Mouse (Mus musculus): Measurements from ENCODE around the gene Map4k1. TPM values are rescaled to one million over a fixed set of nuclear protein-coding genes. Genes with fewer than 3 reads are reported as not detected.

Map4k1 gene
- polyA plus RNA-seq, 1 experiment = 3.6 TPM

- TF ChIP-seq CTCF (IDR thresholded peaks at IDR 0.05; ENCODE audit: control insufficient read depth, insufficient read depth, insufficient read length) (no peak), MYOD1 (IDR thresholded peaks at IDR 0.05; ENCODE audit: control insufficient read depth, insufficient read length, low read depth) (no peak), CEBPB (IDR thresholded peaks at IDR 0.05; ENCODE audit: low read depth) (no peak), FOSL1 (IDR thresholded peaks at IDR 0.05; ENCODE audit: insufficient read depth, low read length, poor library complexity, severe bottlenecking) (no peak), USF1 (IDR thresholded peaks at IDR 0.05; ENCODE audit: low read depth) (no peak), MAX (IDR thresholded peaks at IDR 0.05) (no peak)
- Histone ChIP-seq H3K27me3 (ENCODE audit: control insufficient read depth, insufficient read depth, insufficient read length) (no peaks in the 10 kb centered on the region), H3K79me2 (ENCODE audit: control insufficient read depth, insufficient read depth) (peaks cover 30% of the 10 kb centered on the region), H3ac (ENCODE audit: control insufficient read depth, insufficient read length, low read depth) (no peak overlapping the region), H3K4me3 (ENCODE audit: insufficient read depth, poor library complexity, severe bottlenecking) (no peak overlapping the region), H3K79me3 (ENCODE audit: low read depth) (peaks cover 16% of the 10 kb centered on the region), H3K36me3 (ENCODE audit: control insufficient read depth, insufficient read depth) (peaks cover 34% of the 10 kb centered on the region)
These were observed 4.3 kb upstream of the Map4k1 start for GRCm38 (mm10) chr7:28977556-28977955.

GRCm38 (mm10) chr7:28982274-28983013, 594 bp downstream of the Map4k1 start:
- Histone ChIP-seq H3K79me3 (ENCODE audit: low read depth) (peaks cover 16% of the 10 kb centered on the region), H3K36me3 (ENCODE audit: control insufficient read depth, insufficient read depth) (peaks cover 14% of the 10 kb centered on the region), H3K79me2 (ENCODE audit: control insufficient read depth, insufficient read depth) (peaks cover 30% of the 10 kb centered on the region), H3K27me3 (ENCODE audit: control insufficient read depth, insufficient read depth, insufficient read length) (no peaks in the 10 kb centered on the region), H3ac (ENCODE audit: control insufficient read depth, insufficient read length, low read depth) (peak overlapping the region; percentile 88), H3K4me3 (ENCODE audit: insufficient read depth, poor library complexity, severe bottlenecking) (peak overlapping the region; percentile 21)
- no peak for TF ChIP-seq CEBPB (IDR thresholded peaks at IDR 0.05; ENCODE audit: low read depth)
- TF ChIP-seq FOSL1 (IDR thresholded peaks at IDR 0.05; ENCODE audit: insufficient read depth, low read length, poor library complexity, severe bottlenecking) = no peak
- no peak for TF ChIP-seq MYOD1 (IDR thresholded peaks at IDR 0.05; ENCODE audit: control insufficient read depth, insufficient read length, low read depth)
- TF ChIP-seq MYOG (IDR thresholded peaks at IDR 0.05; ENCODE audit: control insufficient read depth, extremely low read depth, insufficient read length) = no peak
- TF ChIP-seq USF1 (IDR thresholded peaks at IDR 0.05; ENCODE audit: low read depth) = no peak
- TF ChIP-seq CTCF (IDR thresholded peaks at IDR 0.05; ENCODE audit: control insufficient read depth, insufficient read depth, insufficient read length) = no peak
- TF ChIP-seq MAX (IDR thresholded peaks at IDR 0.05) = no peak

- Histone ChIP-seq H3K79me2 (ENCODE audit: control insufficient read depth, insufficient read depth) (peaks cover 29% of the 10 kb centered on the region), H3K36me3 (ENCODE audit: control insufficient read depth, insufficient read depth) (peaks cover 8% of the 10 kb centered on the region), H3K4me3 (ENCODE audit: insufficient read depth, poor library complexity, severe bottlenecking) (no peak overlapping the region), H3K27me3 (ENCODE audit: control insufficient read depth, insufficient read depth, insufficient read length) (peaks cover 4% of the 10 kb centered on the region), H3K79me3 (ENCODE audit: low read depth) (peaks cover 16% of the 10 kb centered on the region), H3ac (ENCODE audit: control insufficient read depth, insufficient read length, low read depth) (no peak overlapping the region)
- TF ChIP-seq MYOG (IDR thresholded peaks at IDR 0.05; ENCODE audit: control insufficient read depth, extremely low read depth, insufficient read length) (no peak), MYOD1 (IDR thresholded peaks at IDR 0.05; ENCODE audit: control insufficient read depth, insufficient read length, low read depth) (no peak), CTCF (IDR thresholded peaks at IDR 0.05; ENCODE audit: control insufficient read depth, insufficient read depth, insufficient read length) (no peak), FOSL1 (IDR thresholded peaks at IDR 0.05; ENCODE audit: insufficient read depth, low read length, poor library complexity, severe bottlenecking) (no peak), CEBPB (IDR thresholded peaks at IDR 0.05; ENCODE audit: low read depth) (no peak), MAX (IDR thresholded peaks at IDR 0.05) (no peak)
These were observed 1.3 kb downstream of the Map4k1 start for GRCm38 (mm10) chr7:28983141-28983564.

- Histone ChIP-seq H3K27me3 (ENCODE audit: control insufficient read depth, insufficient read depth, insufficient read length) (peaks cover 4% of the 10 kb centered on the region), H3K36me3 (ENCODE audit: control insufficient read depth, insufficient read depth) (peaks cover 3% of the 10 kb centered on the region), H3K79me2 (ENCODE audit: control insufficient read depth, insufficient read depth) (peaks cover 22% of the 10 kb centered on the region), H3K79me3 (ENCODE audit: low read depth) (peaks cover 16% of the 10 kb centered on the region), H3K4me3 (ENCODE audit: insufficient read depth, poor library complexity, severe bottlenecking) (no peak overlapping the region), H3ac (ENCODE audit: control insufficient read depth, insufficient read length, low read depth) (no peak overlapping the region)
- no peak for TF ChIP-seq USF1 (IDR thresholded peaks at IDR 0.05; ENCODE audit: low read depth)
- TF ChIP-seq MYOG (IDR thresholded peaks at IDR 0.05; ENCODE audit: control insufficient read depth, extremely low read depth, insufficient read length) = no peak
- no peak for TF ChIP-seq CEBPB (IDR thresholded peaks at IDR 0.05; ENCODE audit: low read depth)
- TF ChIP-seq FOSL1 (IDR thresholded peaks at IDR 0.05; ENCODE audit: insufficient read depth, low read length, poor library complexity, severe bottlenecking) = no peak
- TF ChIP-seq MAX (IDR thresholded peaks at IDR 0.05) = no peak
- TF ChIP-seq MYOD1 (IDR thresholded peaks at IDR 0.05; ENCODE audit: control insufficient read depth, insufficient read length, low read depth) = no peak
- TF ChIP-seq CTCF (IDR thresholded peaks at IDR 0.05; ENCODE audit: control insufficient read depth, insufficient read depth, insufficient read length) = no peak
These were observed 2.0 kb downstream of the Map4k1 start for GRCm38 (mm10) chr7:28983849-28984248.

- H3K27me3 ChIP-seq (ENCODE audit: control insufficient read depth, insufficient read depth, insufficient read length) = peaks cover 4% of the 10 kb centered on the region
These were observed 2.6 kb downstream of the Map4k1 start for GRCm38 (mm10) chr7:28984452-28984851.

More at GRCm38 (mm10) chr7:28984452-28984851, 2.6 kb downstream of the Map4k1 start:
- Histone ChIP-seq H3K4me3 (ENCODE audit: insufficient read depth, poor library complexity, severe bottlenecking) (no peak overlapping the region), H3K36me3 (ENCODE audit: control insufficient read depth, insufficient read depth) (no peaks in the 10 kb centered on the region), H3ac (ENCODE audit: control insufficient read depth, insufficient read length, low read depth) (no peak overlapping the region), H3K79me3 (ENCODE audit: low read depth) (peaks cover 11% of the 10 kb centered on the region), H3K79me2 (ENCODE audit: control insufficient read depth, insufficient read depth) (peaks cover 16% of the 10 kb centered on the region)
- no peak for TF ChIP-seq CTCF (IDR thresholded peaks at IDR 0.05; ENCODE audit: control insufficient read depth, insufficient read depth, insufficient read length)
- TF ChIP-seq MYOG (IDR thresholded peaks at IDR 0.05; ENCODE audit: control insufficient read depth, extremely low read depth, insufficient read length) = no peak
- no peak for TF ChIP-seq USF1 (IDR thresholded peaks at IDR 0.05; ENCODE audit: low read depth)
- TF ChIP-seq MYOD1 (IDR thresholded peaks at IDR 0.05; ENCODE audit: control insufficient read depth, insufficient read length, low read depth) = no peak
- TF ChIP-seq FOSL1 (IDR thresholded peaks at IDR 0.05; ENCODE audit: insufficient read depth, low read length, poor library complexity, severe bottlenecking) = no peak
- TF ChIP-seq MAX (IDR thresholded peaks at IDR 0.05) = no peak
- TF ChIP-seq CEBPB (IDR thresholded peaks at IDR 0.05; ENCODE audit: low read depth) = no peak
